Mouse (Mus musculus): Measurements from ENCODE around the gene Cenpu.
"Not testable (repeated sequence)": the region's sequence is repeated elsewhere in the genome, so short reads cannot be mapped to it uniquely, and the experiment has no call there.

The Cenpu gene

DNA sequence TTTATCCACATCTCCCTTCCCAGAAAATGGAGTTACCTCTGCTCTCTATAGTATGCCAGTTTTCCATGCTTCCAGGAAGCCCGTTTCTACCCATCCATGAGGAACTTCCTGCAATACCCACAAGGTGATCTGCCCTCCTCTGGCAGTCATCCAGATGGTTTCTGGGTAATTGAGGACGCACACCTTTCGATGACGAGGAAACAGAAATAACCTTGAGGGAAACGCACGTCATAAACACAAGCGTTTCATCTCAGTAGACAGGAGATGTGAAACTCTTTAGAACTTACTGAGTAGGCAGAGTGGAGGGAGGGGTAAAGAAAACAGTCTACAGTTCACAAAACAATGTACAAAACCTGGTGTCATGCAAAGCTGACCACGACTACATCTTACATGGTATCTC, 1.8 kb upstream of the Cenpu start:
- DNase-seq (ENCODE audit: low spot score) = no peak

- DNase-seq (ENCODE audit: low spot score) = peak; percentile 66
Measured at GRCm38 (mm10) chr8:46551029-46551428, 799 bp upstream of the Cenpu start.

DNA sequence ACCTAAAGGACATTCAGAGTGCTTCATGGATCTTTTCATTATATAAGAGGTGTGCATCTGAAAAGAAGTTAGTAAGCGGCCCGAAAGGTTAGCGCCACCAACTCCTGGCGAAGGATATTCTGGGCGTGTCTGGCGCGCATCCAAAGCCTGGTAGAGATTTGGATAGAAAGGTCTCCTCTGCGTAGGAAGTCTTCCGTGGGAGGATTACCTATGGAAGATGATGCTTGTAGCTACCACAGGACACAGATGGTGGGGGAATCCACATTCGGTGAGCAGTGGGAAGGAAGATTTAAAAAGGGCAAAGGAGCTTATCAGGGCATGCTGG, 575 bp downstream of the Cenpu start:
- DNase-seq (ENCODE audit: low spot score) = peak; percentile 66

DNA sequence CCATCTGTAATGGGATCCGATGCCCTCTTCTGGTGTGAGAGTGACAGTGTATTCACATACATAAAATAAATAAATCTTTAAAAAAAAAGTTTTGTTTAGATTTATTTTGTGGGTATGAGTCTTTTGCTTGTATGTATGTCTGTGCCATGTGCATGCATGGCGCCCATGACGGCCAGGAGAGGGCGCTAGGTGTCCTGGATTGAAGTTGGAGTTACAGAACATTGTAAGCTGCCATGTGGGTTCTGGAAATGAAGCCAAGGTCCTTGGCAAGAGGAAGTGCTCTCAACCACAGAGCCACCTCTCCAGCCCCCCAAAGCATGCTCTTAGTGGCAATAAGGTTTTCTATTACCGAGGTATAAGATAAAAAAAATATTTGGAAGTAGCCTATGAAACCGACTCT, 7.6 kb downstream of the Cenpu start:
- peak; percentile 31 for DNase-seq (ENCODE audit: low spot score)

DNA sequence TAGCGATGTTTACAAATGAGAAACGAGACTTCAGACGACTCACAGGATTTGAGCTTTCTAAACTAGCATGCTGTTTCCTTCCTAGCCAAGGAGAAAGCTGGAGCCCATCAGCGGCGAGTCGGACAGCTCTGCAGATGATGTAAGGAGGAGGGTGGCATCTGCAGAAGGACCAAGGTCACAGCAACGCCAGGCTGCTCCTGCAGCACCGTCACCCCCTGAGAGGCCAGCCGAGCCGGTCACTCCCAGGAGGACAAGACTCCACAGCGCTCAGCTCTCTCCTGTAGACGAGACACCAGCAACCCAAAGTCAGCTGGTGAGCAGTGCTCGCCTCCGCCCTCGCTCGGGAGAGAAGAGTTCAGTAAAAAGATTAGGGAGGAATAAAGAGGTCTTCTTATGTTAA, 10.5 kb downstream of the Cenpu start:
- DNase-seq (ENCODE audit: low spot score) = no peak

DNA sequence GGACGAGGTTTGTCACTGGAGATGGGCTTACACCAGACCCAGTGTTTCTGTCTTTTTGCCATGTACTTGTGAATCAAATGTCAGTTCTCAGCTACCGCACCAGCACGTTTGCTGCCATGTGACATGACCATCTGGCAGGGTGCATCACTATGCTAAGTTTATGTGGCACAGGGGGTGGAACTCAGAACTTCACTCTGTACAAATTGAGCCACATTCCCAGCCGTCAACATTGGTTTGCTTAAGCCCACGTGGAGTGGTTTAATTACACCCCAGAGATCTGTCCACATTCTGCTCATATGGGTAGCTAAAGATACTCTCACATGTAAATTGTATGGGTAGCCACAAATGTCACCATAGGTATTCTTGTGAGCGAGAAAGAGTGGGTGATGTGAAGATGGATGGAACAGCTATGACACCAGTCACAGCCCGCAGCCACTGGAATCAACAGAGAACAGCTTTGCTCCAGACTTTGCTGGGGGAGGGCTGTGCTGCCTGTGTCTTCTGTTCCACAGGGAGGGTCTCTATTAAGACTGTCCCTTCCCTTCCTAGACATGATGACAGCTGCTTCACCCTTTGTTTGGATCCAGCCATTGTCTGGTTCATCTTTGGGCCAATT, 15.2 kb downstream of the Cenpu start:
- DNase-seq (ENCODE audit: low spot score) = no peak

DNA sequence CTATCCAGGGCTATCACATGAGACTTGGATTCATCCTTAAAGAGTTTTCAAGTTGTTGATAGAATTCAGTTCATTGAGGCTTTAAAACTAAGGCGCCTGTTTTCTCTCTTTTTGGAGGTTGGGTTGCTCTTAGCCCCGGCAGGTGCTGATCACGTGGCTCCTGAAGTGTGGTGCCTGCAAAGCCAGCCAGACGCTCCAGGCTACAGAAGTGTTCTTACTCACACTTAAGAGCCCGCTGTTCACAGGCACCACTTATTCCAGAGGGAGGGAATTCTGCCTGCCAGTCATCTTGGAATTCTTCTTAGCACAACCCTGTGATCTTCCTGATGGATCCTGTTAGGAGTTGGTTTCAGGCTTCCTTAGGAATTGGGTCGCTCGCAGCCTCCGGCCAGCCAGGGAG, 16.1 kb downstream of the Cenpu start:
- no peak for DNase-seq (ENCODE audit: low spot score)

- no peak for DNase-seq (ENCODE audit: low spot score)
Measured at GRCm38 (mm10) chr8:46568942-46569341, 17.1 kb downstream of the Cenpu start.

GRCm38 (mm10) chr8:46569659-46570441, 18.0 kb downstream of the Cenpu start:
- no peak for DNase-seq (ENCODE audit: low spot score)

DNA sequence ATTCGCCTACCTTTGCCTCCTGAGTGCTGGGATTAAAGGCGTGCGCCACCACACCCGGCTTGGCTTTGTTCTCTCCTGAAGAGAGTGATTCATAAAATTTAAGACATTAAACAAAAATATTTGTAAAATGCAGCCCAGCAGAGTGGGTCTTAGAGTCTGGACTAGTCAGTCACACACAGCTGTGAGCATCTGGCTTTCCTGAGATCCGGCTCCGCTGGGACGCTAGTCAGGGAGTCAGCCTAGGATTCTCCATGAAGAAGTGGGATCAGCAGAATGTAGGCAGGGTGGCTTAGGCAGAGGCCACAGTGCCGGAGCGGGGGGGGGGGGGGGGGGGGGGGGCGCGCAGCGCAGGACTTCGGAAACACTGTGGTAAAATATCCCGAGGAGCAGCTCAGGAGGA, 18.8 kb downstream of the Cenpu start:
- DNase-seq (ENCODE audit: low spot score) = no peak

- no peak for DNase-seq (ENCODE audit: low spot score)
Measured at GRCm38 (mm10) chr8:46573446-46573845, 21.6 kb downstream of the Cenpu start.

DNA sequence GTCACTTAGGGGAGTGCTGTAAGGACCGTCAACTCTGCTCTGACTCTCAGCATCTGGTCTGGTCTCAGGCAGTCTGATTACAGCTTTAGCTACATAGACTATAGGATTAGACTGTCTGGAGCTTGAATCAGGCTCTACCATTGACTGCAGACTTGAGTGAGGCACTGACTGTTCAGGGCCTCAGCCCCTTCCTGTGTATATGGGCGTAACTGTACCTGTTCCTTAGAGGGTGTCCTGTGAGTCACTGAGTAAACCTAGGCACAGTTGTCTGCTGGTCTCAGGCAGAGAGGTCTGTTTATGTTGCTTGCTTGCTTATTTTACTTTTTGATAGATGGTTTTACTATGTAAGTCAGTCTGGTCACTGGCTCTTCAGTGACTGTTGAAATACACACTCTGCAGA, 22.1 kb downstream of the Cenpu start:
- DNase-seq (ENCODE audit: low spot score) = no peak

- no peak for DNase-seq (ENCODE audit: low spot score)
Measured at GRCm38 (mm10) chr8:46578794-46579193, 27.0 kb downstream of the Cenpu start.

- not testable (repeated sequence) for DNase-seq (ENCODE audit: low spot score)
Measured at GRCm38 (mm10) chr8:46584328-46584727, 32.5 kb downstream of the Cenpu start.

- DNase-seq (ENCODE audit: low spot score) = no peak
Measured at GRCm38 (mm10) chr8:46585576-46585975, 33.7 kb downstream of the Cenpu start.

DNA sequence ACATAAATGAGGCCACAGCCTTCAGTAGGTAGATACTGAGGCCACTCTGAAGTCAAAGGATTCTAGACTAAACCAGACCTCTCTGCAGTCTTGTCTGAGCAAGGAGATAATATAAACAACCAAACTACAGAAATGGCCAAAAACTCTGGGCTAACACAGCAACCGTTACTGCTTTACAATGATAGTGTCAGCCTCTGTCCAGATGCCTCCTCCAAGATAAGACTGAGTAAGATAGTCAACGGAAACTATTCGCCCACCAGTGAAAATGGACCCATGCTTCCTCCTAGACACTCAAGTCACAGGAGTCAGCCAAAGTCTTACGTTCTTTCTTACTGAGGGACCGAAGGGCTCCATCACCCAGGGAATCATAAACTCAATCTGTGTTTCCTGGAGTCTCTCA, 36.1 kb downstream of the Cenpu start:
- DNase-seq (ENCODE audit: low spot score) = no peak

DNA sequence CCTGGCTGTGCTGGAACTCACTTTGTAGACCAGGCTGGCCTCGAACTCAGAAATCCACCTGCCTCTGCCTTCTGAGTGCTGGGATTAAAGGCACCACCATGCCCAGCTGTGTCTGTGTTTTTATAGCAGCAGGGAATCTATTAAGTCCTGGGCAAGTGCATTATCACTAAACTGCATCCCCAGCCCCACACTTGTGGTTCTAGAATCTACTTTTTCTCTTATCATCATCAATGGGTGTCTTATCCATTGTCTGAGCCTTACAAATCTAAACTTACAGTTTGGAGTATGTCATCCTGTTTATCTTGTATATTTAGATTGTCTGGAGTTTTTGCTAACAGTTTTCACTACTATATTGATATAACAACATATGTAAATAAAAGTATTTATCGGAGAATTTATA, 36.8 kb downstream of the Cenpu start:
- DNase-seq (ENCODE audit: low spot score) = no peak

GRCm38 (mm10) chr8:46593067-46593466, 41.2 kb downstream of the Cenpu start:
- DNase-seq (ENCODE audit: low spot score) = no peak

DNA sequence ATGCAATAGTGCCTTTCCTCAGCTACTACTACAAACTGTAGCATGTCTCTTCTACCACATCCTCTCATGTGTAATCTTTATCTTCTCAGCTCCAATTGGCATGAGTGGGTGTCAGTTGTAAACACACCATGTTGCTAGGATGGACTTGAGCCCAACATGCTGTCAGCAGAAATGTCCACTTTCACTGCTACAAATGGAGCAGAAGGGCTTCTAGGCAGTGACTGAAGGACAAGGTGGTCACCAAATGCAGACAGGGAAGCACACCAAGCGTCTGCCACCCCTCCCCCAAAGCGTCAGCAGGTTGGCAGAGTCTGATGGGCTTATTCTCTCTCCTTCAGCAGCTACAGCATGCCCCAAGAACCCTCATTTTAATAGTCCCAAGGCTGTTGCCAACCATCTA, 41.9 kb downstream of the Cenpu start:
- no peak for DNase-seq (ENCODE audit: low spot score)

DNA sequence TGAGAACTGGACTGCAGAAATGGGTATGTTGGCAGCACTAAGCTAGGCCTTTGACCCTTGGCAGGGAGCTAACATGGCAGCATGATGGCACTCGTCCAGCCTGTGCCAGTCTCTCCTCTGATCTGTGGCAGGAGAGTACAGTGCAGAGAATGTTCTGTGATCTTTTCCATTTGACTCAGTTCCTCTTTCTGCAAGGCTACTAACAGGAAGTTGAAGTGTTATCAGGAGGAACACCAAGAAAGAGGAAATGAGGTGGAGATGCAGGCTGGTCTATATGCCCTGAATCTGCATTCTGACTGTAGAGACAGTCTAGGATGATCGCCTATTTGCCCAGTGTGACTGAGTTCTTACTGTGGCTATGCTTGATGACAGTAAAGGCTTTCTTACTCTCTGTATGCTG, 43.8 kb downstream of the Cenpu start:
- DNase-seq (ENCODE audit: low spot score) = no peak

DNA sequence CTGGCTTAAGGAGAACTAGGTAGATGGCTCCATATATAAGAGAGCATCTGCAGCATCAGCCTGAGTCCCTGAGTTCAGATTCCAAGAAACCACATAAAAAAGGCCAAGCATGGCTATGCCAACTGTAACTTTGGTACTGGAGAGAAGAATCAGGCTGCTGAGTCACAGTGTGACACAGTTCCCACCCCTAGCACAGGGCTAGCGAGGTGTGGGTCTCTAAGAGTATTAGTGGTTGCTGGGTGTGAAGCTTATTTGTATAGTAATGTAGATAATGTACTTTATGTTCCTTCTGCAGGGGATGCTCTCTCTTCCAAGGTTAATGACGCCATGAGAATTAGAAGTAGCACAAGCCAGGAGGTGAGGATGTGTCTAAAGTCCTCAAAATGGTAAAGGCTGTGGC, 44.7 kb downstream of the Cenpu start:
- DNase-seq (ENCODE audit: low spot score) = no peak

- DNase-seq (ENCODE audit: low spot score) = no peak
Measured at GRCm38 (mm10) chr8:46597411-46597810, 45.6 kb downstream of the Cenpu start.

DNA sequence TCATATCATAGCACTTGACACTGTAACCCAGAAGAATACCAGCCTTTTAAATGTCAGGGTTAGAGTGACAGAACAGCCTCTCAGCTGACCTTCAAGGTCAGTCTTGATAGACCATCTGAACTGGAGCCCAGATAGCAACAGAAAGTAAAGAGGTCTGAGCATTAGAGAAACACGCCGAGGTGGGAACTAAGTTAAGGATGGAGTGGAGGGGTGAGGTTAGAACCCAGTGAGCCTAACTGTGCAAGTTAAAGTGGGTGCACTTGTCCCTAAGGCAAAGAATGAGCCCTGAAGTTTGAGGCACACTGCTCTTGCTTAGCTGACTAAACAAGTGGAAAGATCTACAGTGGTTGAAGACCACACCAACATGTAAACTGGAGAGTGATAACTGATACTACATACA, 46.3 kb downstream of the Cenpu start:
- no peak for DNase-seq (ENCODE audit: low spot score)

- DNase-seq (ENCODE audit: low spot score) = no peak
Measured at GRCm38 (mm10) chr8:46598753-46599152, 46.9 kb downstream of the Cenpu start.
